Mouse (Mus musculus) naive thymus-derived CD4-positive, alpha-beta T cell, adult 2 months (primary cell): ENCODE measurements around the gene Gm20388.

Source experiments
- DNase-seq: peaks from one replicate; pipeline ENCODE4 v3.0.0-alpha.2; 2011; ENCODE audit warnings: low read depth

The Gm20388 gene

GRCm38 (mm10) chr8:120532517-120533215, 622.0 kb downstream of the Gm20388 start:
- peak; percentile 45 for DNase-seq

- no peak for DNase-seq
Measured at GRCm38 (mm10) chr8:120533380-120533779, 622.7 kb downstream of the Gm20388 start.

GRCm38 (mm10) chr8:120534080-120534479, 623.4 kb downstream of the Gm20388 start:
- no peak for DNase-seq

- peak; percentile 81 for DNase-seq
Measured at GRCm38 (mm10) chr8:120534504-120535368, 624.1 kb downstream of the Gm20388 start.

GRCm38 (mm10) chr8:120535452-120536305, 625.0 kb downstream of the Gm20388 start:
- DNase-seq: peak; percentile 54

GRCm38 (mm10) chr8:120536306-120537206, 625.9 kb downstream of the Gm20388 start:
- no peak for DNase-seq

GRCm38 (mm10) chr8:120537207-120537817, 626.7 kb downstream of the Gm20388 start:
- DNase-seq: peak; percentile 86

- no peak for DNase-seq
Measured at GRCm38 (mm10) chr8:120537818-120538396, 627.3 kb downstream of the Gm20388 start.

- peak; percentile 91 for DNase-seq
Measured at GRCm38 (mm10) chr8:120538397-120539240, 628.0 kb downstream of the Gm20388 start.

GRCm38 (mm10) chr8:120539381-120539774, 628.7 kb downstream of the Gm20388 start:
- peak; percentile 55 for DNase-seq

- peak; percentile 38 for DNase-seq
Measured at GRCm38 (mm10) chr8:120539775-120540625, 629.4 kb downstream of the Gm20388 start.

GRCm38 (mm10) chr8:120542995-120543394, 632.4 kb downstream of the Gm20388 start:
- no peak for DNase-seq

GRCm38 (mm10) chr8:120543416-120544055, 632.9 kb downstream of the Gm20388 start:
- peak; percentile 53 for DNase-seq

GRCm38 (mm10) chr8:120544155-120544554, 633.5 kb downstream of the Gm20388 start:
- peak; percentile 86 for DNase-seq

- DNase-seq: no peak
Measured at GRCm38 (mm10) chr8:120547562-120547961, 636.9 kb downstream of the Gm20388 start.

GRCm38 (mm10) chr8:120548313-120548761, 637.7 kb downstream of the Gm20388 start:
- DNase-seq: no peak

- no peak for DNase-seq
Measured at GRCm38 (mm10) chr8:120549321-120549921, 638.8 kb downstream of the Gm20388 start.
